Mouse (Mus musculus) retina, adult 2 months (tissue): Measurements from ENCODE around the gene Sim1.

Experiments used
- DNase-seq: peaks from one replicate; pipeline ENCODE4 v3.0.0-alpha.2; 2012; ENCODE audit warnings: low read depth, low spot score

Gene Sim1

GRCm38 (mm10) chr10:50901601-50902475, 7.3 kb downstream of the Sim1 start:
- no peak for DNase-seq

GRCm38 (mm10) chr10:50902741-50903715, 8.5 kb downstream of the Sim1 start:
- no peak for DNase-seq

- DNase-seq = no peak
These were observed 9.6 kb downstream of the Sim1 start for GRCm38 (mm10) chr10:50903846-50904763.

- DNase-seq = no peak
These were observed 10.5 kb downstream of the Sim1 start for GRCm38 (mm10) chr10:50904764-50905701.

- DNase-seq = no peak
These were observed 15.8 kb downstream of the Sim1 start for GRCm38 (mm10) chr10:50910400-50910799.

GRCm38 (mm10) chr10:50910861-50911410, 16.4 kb downstream of the Sim1 start:
- DNase-seq = no peak

- DNase-seq = no peak
These were observed 21.1 kb downstream of the Sim1 start for GRCm38 (mm10) chr10:50915607-50916006.

GRCm38 (mm10) chr10:50929281-50929680, 34.7 kb downstream of the Sim1 start:
- no peak for DNase-seq

- no peak for DNase-seq
These were observed 41.1 kb downstream of the Sim1 start for GRCm38 (mm10) chr10:50935673-50936072.

GRCm38 (mm10) chr10:50973625-50974024, 79.1 kb downstream of the Sim1 start:
- DNase-seq = no peak

GRCm38 (mm10) chr10:50981849-50982248, 87.3 kb downstream of the Sim1 start:
- DNase-seq = no peak

- no peak for DNase-seq
These were observed 89.1 kb downstream of the Sim1 start for GRCm38 (mm10) chr10:50983620-50984019.

- DNase-seq = no peak
These were observed 113.2 kb downstream of the Sim1 start for GRCm38 (mm10) chr10:51007798-51008197.

- DNase-seq = no peak
These were observed 117.0 kb downstream of the Sim1 start for GRCm38 (mm10) chr10:51011391-51012150.

GRCm38 (mm10) chr10:51014901-51015300, 120.3 kb downstream of the Sim1 start:
- DNase-seq = no peak

- no peak for DNase-seq
These were observed 120.8 kb downstream of the Sim1 start for GRCm38 (mm10) chr10:51015362-51015761.

- DNase-seq = no peak
These were observed 129.0 kb downstream of the Sim1 start for GRCm38 (mm10) chr10:51023308-51024279.
